Mouse (Mus musculus) CD4-positive, CD25-positive, alpha-beta regulatory T cell (primary cell): ENCODE data around the gene Exoc7. TPM values are rescaled to one million over a fixed set of nuclear protein-coding genes. Genes with fewer than 3 reads are reported as not detected.

Source experiments
- polyA plus RNA-seq: library from polyadenylated mRNA; unstranded; fragments of 100-300 nt; shearing (Covaris generic); gene quantifications from one replicate; pipeline ENCODE4 v1.2.1, GENCODE M21; 2017

Exoc7 gene
- 86.8 TPM for polyA plus RNA-seq

GRCm38 (mm10) chr11:116307019-116307725 lies at the start of gene Exoc7:
Gene Exoc7 (minus strand): TSS chr11:116307233.

DNA sequence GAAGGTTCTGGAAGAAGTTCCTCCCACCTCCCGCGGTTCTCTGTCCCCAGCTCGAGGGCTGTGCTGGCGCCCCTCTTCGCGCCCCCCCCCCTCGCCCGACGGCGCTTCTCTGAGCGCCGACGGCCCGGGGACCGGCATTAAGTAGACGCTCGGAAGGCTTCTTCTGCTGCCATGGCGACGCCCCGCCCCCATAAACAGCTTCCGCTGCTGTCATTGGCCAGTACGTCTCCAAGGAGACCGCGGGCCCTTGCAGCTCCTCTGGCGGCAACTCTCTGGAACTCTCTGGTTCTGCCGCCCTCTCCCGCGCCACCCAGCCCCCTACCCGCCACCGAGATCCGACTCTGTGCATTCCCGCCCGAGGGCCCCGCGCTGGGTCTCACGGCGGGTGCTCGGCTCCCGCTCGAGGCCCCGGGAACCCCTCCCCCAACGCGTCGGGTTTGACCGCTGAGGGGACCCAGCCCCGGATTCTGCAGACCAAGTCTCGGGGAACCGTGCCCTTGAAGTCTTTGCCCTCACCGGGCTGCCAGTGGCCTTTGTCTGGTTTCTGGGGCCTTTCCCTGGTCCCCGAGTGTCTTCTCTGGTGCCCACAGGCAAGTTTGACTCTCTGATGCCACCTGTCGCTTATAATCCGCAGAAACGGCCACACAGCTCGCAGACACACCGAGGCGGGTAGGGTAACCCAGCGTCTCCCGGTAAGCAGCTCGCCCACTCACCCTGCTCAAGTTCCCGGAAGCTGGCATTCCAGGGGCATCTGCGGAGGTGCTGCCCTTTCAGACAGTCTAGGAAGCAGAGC lies 28.4 kb upstream of the Exoc7 start, which contains the start of gene Foxj1:
TSS of gene Foxj1 (minus strand) at position 156 of the 793 bp plus-strand sequence.

GRCm38 (mm10) chr11:116280751-116281663 lies 26.0 kb downstream of the Exoc7 start, which contains the start of gene Galr2:
Gene Galr2 (plus strand): TSS chr11:116280939.

DNA sequence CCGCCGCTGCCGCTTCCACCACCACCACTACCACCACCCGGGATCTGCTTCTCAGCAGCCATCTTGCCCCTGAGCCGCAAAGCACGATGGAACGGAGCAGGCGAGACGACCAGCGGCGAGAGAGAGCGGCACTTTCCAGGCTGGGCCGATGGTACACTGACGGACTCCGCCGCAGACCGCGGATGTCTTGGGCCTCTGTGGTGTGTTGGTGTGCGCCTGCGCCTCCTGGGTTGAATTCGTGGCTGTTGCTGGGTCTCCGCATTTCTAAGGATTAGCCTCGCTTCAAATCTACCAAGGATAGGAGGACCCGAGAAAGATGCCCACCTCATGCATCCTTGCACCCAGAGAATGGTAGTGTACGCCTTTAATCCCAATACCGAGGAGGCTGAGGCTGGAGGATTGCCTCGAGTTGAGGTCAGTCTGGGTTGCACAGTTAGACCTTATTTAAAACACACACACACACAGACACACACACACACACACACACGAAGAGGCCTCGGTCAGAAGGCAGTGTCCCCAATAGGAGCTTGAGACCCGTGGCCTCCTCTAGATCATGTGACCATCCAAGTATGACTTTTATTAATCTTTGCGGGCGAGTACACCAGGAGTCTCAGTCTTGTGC lies 32.9 kb downstream of the Exoc7 start, which contains the start of gene Srp68:
TSS of gene Srp68 (minus strand) at position 173 of the 622 bp plus-strand sequence.

Other genes with a start within 250 kb of the Exoc7 start
- 154 TPM for gene Unc13d, start 229.3 kb downstream of the Exoc7 start, polyA plus RNA-seq
- 187 TPM for gene Wbp2, start 220.2 kb downstream of the Exoc7 start, polyA plus RNA-seq
- 0.61 TPM for gene Trim47, start 180.0 kb downstream of the Exoc7 start, polyA plus RNA-seq
- gene Trim65, start 176.1 kb downstream of the Exoc7 start, polyA plus RNA-seq, result 16.6 TPM
- 72.0 TPM for gene Mrpl38, start 168.4 kb downstream of the Exoc7 start, polyA plus RNA-seq
- gene Fbf1, start 139.1 kb downstream of the Exoc7 start, polyA plus RNA-seq, result 11.1 TPM
- 70.5 TPM for gene Ten1, start 108.4 kb downstream of the Exoc7 start, polyA plus RNA-seq
- gene Acox1, start 108.2 kb downstream of the Exoc7 start, polyA plus RNA-seq, result 15.6 TPM
- gene Evpl, start 69.2 kb downstream of the Exoc7 start, polyA plus RNA-seq, result 0.23 TPM
- 74.3 TPM for gene Srp68, start 33.0 kb downstream of the Exoc7 start, polyA plus RNA-seq
- not detected for gene Galr2, start 26.3 kb downstream of the Exoc7 start, polyA plus RNA-seq
- not detected for gene Foxj1, start 28.2 kb upstream of the Exoc7 start, polyA plus RNA-seq
- 3.7 TPM for gene Rnf157, start 105.8 kb upstream of the Exoc7 start, polyA plus RNA-seq
- 71.2 TPM for gene Ubald2, start 126.9 kb upstream of the Exoc7 start, polyA plus RNA-seq
- gene Qrich2, start 159.0 kb upstream of the Exoc7 start, polyA plus RNA-seq, result not detected
- 152 TPM for gene Prpsap1, start 187.0 kb upstream of the Exoc7 start, polyA plus RNA-seq
- gene Sphk1, start 223.7 kb upstream of the Exoc7 start, polyA plus RNA-seq, result 0.17 TPM